Mouse (Mus musculus) limb, embryonic 14.5 days (tissue): ENCODE measurements at regions not wholly inside any gene's neighbourhood (a gene's known extent, or its start where the extent isn't known, plus 50 kb on each side); places are given as distances from the start of the nearest gene placed in this dataset.

Source experiments
- ATAC-seq: fragments of 200-750 bp; cut with Nextera tagmentation; 2 replicates; pipeline ENCODE4 v1.8.0; 2017; ENCODE audit warnings: low read depth, moderate number of reproducible peaks, moderate TSS enrichment; ENCODE audit not compliant: low FRiP score
- DNase-seq: peaks from one replicate; pipeline ENCODE4 v3.0.0-alpha.2; 2015; ENCODE audit warnings: low spot score
- H3K27ac ChIP-seq: fragments of 300-500 bp; sonication (generic); replicated peaks from 2 replicates; pipeline ENCODE4 v1.5.1; 2014; ENCODE audit warnings: low read depth, mild to moderate bottlenecking, low read length, moderate library complexity, mixed read lengths
- H3K27me3 ChIP-seq: fragments of 300-500 bp; sonication (generic); 2 replicates; pipeline ENCODE4 v1.6.1; 2014; ENCODE audit warnings: low read length, mixed read lengths; ENCODE audit not compliant: control insufficient read depth, insufficient read depth
- H3K36me3 ChIP-seq: fragments of 300-500 bp; sonication (generic); 2 replicates; pipeline ENCODE4 v1.6.1; 2014; ENCODE audit warnings: mild to moderate bottlenecking, low read length, moderate library complexity, mixed read lengths; ENCODE audit not compliant: control insufficient read depth, insufficient read depth
- H3K4me1 ChIP-seq: fragments of 300-500 bp; sonication (generic); 2 replicates; pipeline ENCODE4 v1.6.1; 2014; ENCODE audit warnings: antibody characterized with exemption, low read length, mixed read lengths; ENCODE audit not compliant: control insufficient read depth, insufficient read depth
- H3K4me2 ChIP-seq: fragments of 300-500 bp; sonication (generic); replicated peaks from 2 replicates; pipeline ENCODE4 v1.6.1; 2014; ENCODE audit warnings: low read depth, mild to moderate bottlenecking, low read length, moderate library complexity; ENCODE audit not compliant: severe bottlenecking
- H3K4me3 ChIP-seq: fragments of 300-500 bp; sonication (generic); replicated peaks from 2 replicates; pipeline ENCODE4 v1.5.1; 2014; ENCODE audit warnings: low read length
- H3K9ac ChIP-seq: fragments of 300-500 bp; sonication (generic); 2 replicates; pipeline ENCODE4 v1.6.1; 2014; ENCODE audit warnings: mild to moderate bottlenecking, low read depth, low read length, moderate library complexity; ENCODE audit not compliant: severe bottlenecking
- H3K9me3 ChIP-seq: fragments of 300-500 bp; sonication (generic); 2 replicates; pipeline ENCODE4 v1.6.1; 2016; ENCODE audit warnings: low read length; ENCODE audit not compliant: control insufficient read depth
- POLR2A ChIP-seq: fragments of 200-500 bp; IDR thresholded peaks from 2 replicates; pipeline ENCODE4 v1.8.0; 2012; ENCODE audit warnings: inconsistent platforms, mild to moderate bottlenecking, moderate library complexity, borderline replicate concordance; ENCODE audit not compliant: insufficient read depth, insufficient read length; ENCODE audit errors: extremely low read depth
- WGBS: fragments of 180-500 bp; shearing (Covaris S2); extraction: QIAGEN DNeasy Blood & Tissue Kit; methylation state at CpG from one replicate; pipeline ENCODE4 v1.1.7; 2014; 5-methylcytosine and 5-hydroxymethylcytosine counted together

DNA sequence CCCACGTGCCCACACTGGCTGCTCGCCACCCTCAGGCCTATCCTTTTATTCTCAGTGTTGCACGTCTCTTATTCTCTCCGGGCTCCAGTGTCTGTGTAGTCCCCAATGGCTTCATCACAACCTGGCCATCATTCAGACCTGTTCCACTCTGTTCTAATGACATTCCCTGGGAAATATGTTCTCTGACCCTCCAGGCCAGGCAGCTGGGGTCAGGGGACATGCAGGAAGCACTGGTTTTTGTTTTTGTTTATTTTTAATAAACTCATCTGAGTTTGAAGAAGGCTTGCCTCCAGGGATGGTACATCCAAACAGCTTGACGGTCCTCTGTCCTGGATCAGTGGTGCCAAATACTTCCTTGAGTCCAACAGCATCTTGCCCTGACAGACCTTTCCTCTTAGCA, 127.4 kb upstream of the Lemd2 start:
- Histone ChIP-seq H3K4me2 (no peak overlapping the region), H3K9ac (no peak overlapping the region), H3K4me1 (peaks cover 19% of the 10 kb centered on the region), H3K9me3 (no peaks in the 10 kb centered on the region), H3K36me3 (no peaks in the 10 kb centered on the region), H3K4me3 (no peak overlapping the region), H3K27ac (no peak overlapping the region), H3K27me3 (no peaks in the 10 kb centered on the region)
- ATAC-seq (no peak), DNase-seq (no peak)
- 72% methylated on average over 5 of the region's 5 CpGs for WGBS
- no peak for TF ChIP-seq POLR2A

DNA sequence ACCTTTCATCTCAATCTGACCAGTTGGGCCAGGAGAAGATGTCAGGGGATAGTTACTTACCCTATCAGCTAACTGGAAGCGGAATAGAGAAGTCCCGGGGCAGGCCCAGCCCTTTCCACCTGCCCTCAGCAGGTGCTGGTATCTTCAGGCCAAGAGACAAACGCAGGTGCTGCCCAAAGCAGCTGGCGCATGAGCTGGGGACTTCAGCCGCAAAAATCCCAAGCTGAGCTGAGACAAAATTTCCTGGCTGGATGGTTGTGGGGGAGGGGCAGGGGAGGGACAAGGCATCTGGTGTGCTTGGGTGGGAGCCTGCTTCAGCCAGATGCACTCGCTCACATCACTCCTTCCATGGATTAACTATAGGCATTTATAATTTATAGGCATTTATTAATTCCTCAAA, 125.5 kb upstream of the Lemd2 start:
- Histone ChIP-seq H3K4me2 (no peak overlapping the region), H3K9ac (no peak overlapping the region), H3K4me3 (no peak overlapping the region), H3K27ac (no peak overlapping the region), H3K36me3 (no peaks in the 10 kb centered on the region), H3K27me3 (peaks cover 16% of the 10 kb centered on the region; the same call in 1 of the 2 replicates), H3K9me3 (no peaks in the 10 kb centered on the region), H3K4me1 (peaks cover 7% of the 10 kb centered on the region)
- 45% methylated on average over 6 of the region's 6 CpGs for WGBS
- no peak for ATAC-seq
- DNase-seq = peak; percentile 14
- no peak for TF ChIP-seq POLR2A

DNA sequence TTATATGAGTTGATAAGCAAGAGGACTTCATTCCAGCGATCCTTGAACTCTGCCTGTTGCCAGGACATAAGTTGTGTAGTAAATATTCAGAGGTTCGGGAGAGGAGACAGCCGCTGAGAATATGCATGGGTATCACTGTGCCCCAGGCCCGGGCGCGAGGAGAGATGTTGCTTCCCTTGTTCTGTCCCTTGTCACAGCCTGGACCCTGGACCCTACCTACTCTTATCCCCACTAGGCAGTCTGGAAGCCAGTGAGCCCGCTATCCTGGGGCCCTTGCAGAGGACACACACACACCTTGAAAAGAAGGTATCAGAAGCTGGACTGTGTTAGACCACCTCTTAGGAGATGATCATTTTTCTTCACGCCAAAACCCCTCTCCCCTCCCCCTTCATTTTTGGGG, 124.9 kb upstream of the Lemd2 start:
- TF ChIP-seq POLR2A = no peak
- Histone ChIP-seq H3K4me2 (no peak overlapping the region), H3K9ac (no peak overlapping the region), H3K4me3 (no peak overlapping the region), H3K27ac (no peak overlapping the region), H3K9me3 (no peaks in the 10 kb centered on the region), H3K36me3 (no peaks in the 10 kb centered on the region), H3K27me3 (peaks cover 17% of the 10 kb centered on the region; the same call in 1 of the 2 replicates), H3K4me1 (peaks cover 7% of the 10 kb centered on the region)
- 87% methylated on average over 8 of the region's 8 CpGs for WGBS
- no peak for DNase-seq
- no peak for ATAC-seq

DNA sequence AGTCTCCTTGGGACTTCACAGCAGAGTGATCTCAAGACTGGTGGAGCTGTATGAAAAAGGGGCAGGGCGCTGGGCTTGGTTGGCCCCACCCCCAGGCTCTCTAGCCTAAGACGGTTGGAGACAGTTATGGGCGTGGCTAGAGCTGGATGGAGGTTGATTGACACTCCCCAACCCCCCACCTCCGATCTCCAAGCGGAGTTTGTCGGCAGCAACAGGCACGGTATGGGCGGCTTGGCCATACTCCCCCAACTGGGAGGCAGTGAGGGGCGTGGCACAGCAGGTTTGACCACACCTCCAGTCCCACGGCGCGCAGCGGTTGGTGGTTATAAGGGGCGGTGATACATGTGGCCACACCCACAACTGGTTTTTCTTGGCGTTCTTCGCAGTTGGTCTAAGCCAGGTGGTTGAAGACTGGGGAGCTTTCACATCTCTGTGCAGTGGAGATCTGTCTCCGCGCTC, 120.8 kb upstream of the Lemd2 start:
- no peak for TF ChIP-seq POLR2A
- H3K4me3 ChIP-seq = peak overlapping the region; percentile 21
- ATAC-seq (peak; percentile 81), DNase-seq (peak; percentile 82)
- H3K27ac ChIP-seq = no peak overlapping the region
- WGBS = 6% methylated on average over 18 of the region's 18 CpGs
- H3K27me3 ChIP-seq = peaks cover 17% of the 10 kb centered on the region; the same call in 1 of the 2 replicates
- H3K9ac ChIP-seq = no peak overlapping the region
- no peaks in the 10 kb centered on the region for H3K9me3 ChIP-seq
- no peaks in the 10 kb centered on the region for H3K36me3 ChIP-seq
- peak overlapping the region; percentile 38 for H3K4me2 ChIP-seq
- peaks cover 6% of the 10 kb centered on the region for H3K4me1 ChIP-seq

DNA sequence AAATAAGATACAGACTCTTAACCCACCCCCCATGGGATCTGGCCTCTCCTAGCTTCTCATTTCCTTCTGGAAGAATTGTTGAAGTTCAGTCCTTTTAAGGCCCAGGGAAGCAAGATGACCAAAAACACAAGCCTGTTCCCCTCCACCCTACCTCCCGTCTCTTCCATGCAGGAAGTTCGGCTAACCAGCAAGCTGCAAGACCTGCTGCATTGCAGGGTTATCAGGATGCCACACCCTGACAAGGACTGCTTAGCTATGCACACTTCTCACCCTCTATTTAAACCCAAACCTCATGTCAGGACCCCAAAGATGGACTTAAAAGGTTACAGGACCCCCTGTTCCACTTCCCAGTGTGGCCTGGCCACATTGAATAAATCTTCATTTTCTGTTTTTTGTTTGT, 119.2 kb upstream of the Lemd2 start:
- peaks cover 17% of the 10 kb centered on the region; the same call in 1 of the 2 replicates for H3K27me3 ChIP-seq
- no peak overlapping the region for H3K27ac ChIP-seq
- TF ChIP-seq POLR2A = no peak
- ATAC-seq (no peak), DNase-seq (no peak)
- H3K9me3 ChIP-seq = no peaks in the 10 kb centered on the region
- no peaks in the 10 kb centered on the region; the same call in 1 of the 2 replicates for H3K4me1 ChIP-seq
- H3K36me3 ChIP-seq = no peaks in the 10 kb centered on the region
- no peak overlapping the region for H3K9ac ChIP-seq
- WGBS = 77% methylated on average over 2 of the region's 2 CpGs
- H3K4me3 ChIP-seq = no peak overlapping the region
- H3K4me2 ChIP-seq = no peak overlapping the region
